Mouse (Mus musculus): Measurements from ENCODE around the gene Slc39a5. TPM values are rescaled to one million over a fixed set of nuclear protein-coding genes. Genes with fewer than 3 reads are reported as not detected.

Slc39a5 gene
- polyA plus RNA-seq, 1 experiment: not detected

GRCm38 (mm10) chr10:128378462-128378861 lies 22.6 kb downstream of the Slc39a5 start:
- no peak for TF ChIP-seq CTCF (IDR thresholded peaks at IDR 0.05; ENCODE audit: borderline replicate concordance, insufficient read depth, low read length)
- TF ChIP-seq POLR2A (IDR thresholded peaks at IDR 0.05; ENCODE audit: low read depth, low read length): no peak
- Histone ChIP-seq H3K27ac (ENCODE audit: insufficient read depth, low read length) (no peak overlapping the region), H3K4me1 (ENCODE audit: control insufficient read depth, insufficient read depth, low read length) (peaks cover 2% of the 10 kb centered on the region; the same call in 1 of the 2 replicates), H3K4me3 (ENCODE audit: insufficient read depth, low read length) (peak overlapping the region; percentile 84)

- Histone ChIP-seq H3K4me1 (ENCODE audit: control insufficient read depth, insufficient read depth, low read length) (peaks cover 2% of the 10 kb centered on the region; the same call in 1 of the 2 replicates), H3K27ac (ENCODE audit: insufficient read depth, low read length) (no peak overlapping the region), H3K4me3 (ENCODE audit: insufficient read depth, low read length) (peak overlapping the region; percentile 84)
- TF ChIP-seq CTCF (IDR thresholded peaks at IDR 0.05; ENCODE audit: borderline replicate concordance, insufficient read depth, low read length): no peak
- TF ChIP-seq POLR2A (IDR thresholded peaks at IDR 0.05; ENCODE audit: low read depth, low read length): no peak
Measured at GRCm38 (mm10) chr10:128377940-128378448, 23.0 kb downstream of the Slc39a5 start.

GRCm38 (mm10) chr10:128377222-128377939 lies 23.6 kb downstream of the Slc39a5 start:
- peaks cover 2% of the 10 kb centered on the region; the same call in 1 of the 2 replicates for H3K4me1 ChIP-seq (ENCODE audit: control insufficient read depth, insufficient read depth, low read length)
- peak overlapping the region; percentile 33 for H3K27ac ChIP-seq (ENCODE audit: insufficient read depth, low read length)
- H3K4me3 ChIP-seq (ENCODE audit: insufficient read depth, low read length): peak overlapping the region; percentile 84
- no peak for TF ChIP-seq CTCF (IDR thresholded peaks at IDR 0.05; ENCODE audit: borderline replicate concordance, insufficient read depth, low read length)
- TF ChIP-seq POLR2A (IDR thresholded peaks at IDR 0.05; ENCODE audit: low read depth, low read length): peak; percentile 21; the same call in 1 of the 2 replicates

GRCm38 (mm10) chr10:128376455-128377211 lies 24.4 kb downstream of the Slc39a5 start, which contains the start of gene Ankrd52:
Gene Ankrd52 (plus strand): TSS chr10:128377115.
- TF ChIP-seq CTCF (IDR thresholded peaks at IDR 0.05; ENCODE audit: borderline replicate concordance, insufficient read depth, low read length): 0 out of 2 replicates have a peak, but pooled peaks have one; percentile 32
- TF ChIP-seq POLR2A (IDR thresholded peaks at IDR 0.05; ENCODE audit: low read depth, low read length): peak; percentile 50; the same call in 1 of the 2 replicates
- peaks cover 2% of the 10 kb centered on the region; the same call in 1 of the 2 replicates for H3K4me1 ChIP-seq (ENCODE audit: control insufficient read depth, insufficient read depth, low read length)
- peak within 1 kb of the TSS; percentile 93 for H3K27ac ChIP-seq (ENCODE audit: insufficient read depth, low read length)
- peak within 1 kb of the TSS; percentile 84 for H3K4me3 ChIP-seq (ENCODE audit: insufficient read depth, low read length)

GRCm38 (mm10) chr10:128376099-128376454 lies 25.0 kb downstream of the Slc39a5 start:
- Histone ChIP-seq H3K4me3 (ENCODE audit: insufficient read depth, low read length) (no peak overlapping the region), H3K27ac (ENCODE audit: insufficient read depth, low read length) (peak overlapping the region; percentile 93), H3K4me1 (ENCODE audit: control insufficient read depth, insufficient read depth, low read length) (peaks cover 2% of the 10 kb centered on the region; the same call in 1 of the 2 replicates)
- TF ChIP-seq POLR2A (IDR thresholded peaks at IDR 0.05; ENCODE audit: low read depth, low read length) (no peak), CTCF (IDR thresholded peaks at IDR 0.05; ENCODE audit: borderline replicate concordance, insufficient read depth, low read length) (no peak)

- no peak overlapping the region for H3K27ac ChIP-seq (ENCODE audit: insufficient read depth, low read length)
- no peak for TF ChIP-seq CTCF (IDR thresholded peaks at IDR 0.05; ENCODE audit: borderline replicate concordance, insufficient read depth, low read length)
- TF ChIP-seq POLR2A (IDR thresholded peaks at IDR 0.05; ENCODE audit: low read depth, low read length): no peak
- H3K4me3 ChIP-seq (ENCODE audit: insufficient read depth, low read length): no peak overlapping the region
- peaks cover 5% of the 10 kb centered on the region for H3K4me1 ChIP-seq (ENCODE audit: control insufficient read depth, insufficient read depth, low read length)
Measured at GRCm38 (mm10) chr10:128374393-128374792, 26.6 kb downstream of the Slc39a5 start.

- Histone ChIP-seq H3K4me1 (ENCODE audit: control insufficient read depth, insufficient read depth, low read length) (peaks cover 5% of the 10 kb centered on the region), H3K4me3 (ENCODE audit: insufficient read depth, low read length) (no peak overlapping the region), H3K27ac (ENCODE audit: insufficient read depth, low read length) (no peak overlapping the region)
- TF ChIP-seq POLR2A (IDR thresholded peaks at IDR 0.05; ENCODE audit: low read depth, low read length) (no peak), CTCF (IDR thresholded peaks at IDR 0.05; ENCODE audit: borderline replicate concordance, insufficient read depth, low read length) (no peak)
Measured at GRCm38 (mm10) chr10:128372989-128373748, 27.9 kb downstream of the Slc39a5 start.

GRCm38 (mm10) chr10:128372142-128372541 lies 28.9 kb downstream of the Slc39a5 start:
- peaks cover 4% of the 10 kb centered on the region; the same call in 1 of the 2 replicates for H3K4me1 ChIP-seq (ENCODE audit: control insufficient read depth, insufficient read depth, low read length)
- no peak overlapping the region for H3K27ac ChIP-seq (ENCODE audit: insufficient read depth, low read length)
- TF ChIP-seq CTCF (IDR thresholded peaks at IDR 0.05; ENCODE audit: borderline replicate concordance, insufficient read depth, low read length) (no peak), POLR2A (IDR thresholded peaks at IDR 0.05; ENCODE audit: low read depth, low read length) (no peak)
- H3K4me3 ChIP-seq (ENCODE audit: insufficient read depth, low read length): no peak overlapping the region

- no peak overlapping the region for H3K27ac ChIP-seq (ENCODE audit: insufficient read depth, low read length)
- H3K4me1 ChIP-seq (ENCODE audit: control insufficient read depth, insufficient read depth, low read length): peaks cover 4% of the 10 kb centered on the region; the same call in 1 of the 2 replicates
- TF ChIP-seq CTCF (IDR thresholded peaks at IDR 0.05; ENCODE audit: borderline replicate concordance, insufficient read depth, low read length) (no peak), POLR2A (IDR thresholded peaks at IDR 0.05; ENCODE audit: low read depth, low read length) (no peak)
- no peak overlapping the region for H3K4me3 ChIP-seq (ENCODE audit: insufficient read depth, low read length)
Measured at GRCm38 (mm10) chr10:128370601-128371000, 30.4 kb downstream of the Slc39a5 start.

Measured in embryonic fibroblast, embryonic 13.5 days (primary cell).